Mouse (Mus musculus): ENCODE data around the gene Spesp1.

Spesp1 gene

GRCm38 (mm10) chr9:62245612-62246379, 36.2 kb downstream of the Spesp1 start:
- no peak for DNase-seq

GRCm38 (mm10) chr9:62244612-62245010, 37.4 kb downstream of the Spesp1 start:
- no peak for DNase-seq

GRCm38 (mm10) chr9:62243991-62244611, 37.9 kb downstream of the Spesp1 start:
- peak; percentile 64 to 78 for DNase-seq

GRCm38 (mm10) chr9:62240036-62240435, 42.0 kb downstream of the Spesp1 start:
- DNase-seq = no peak

- no peak for DNase-seq
Measured at GRCm38 (mm10) chr9:62237381-62237980, 44.5 kb downstream of the Spesp1 start.

GRCm38 (mm10) chr9:62235501-62235900, 46.5 kb downstream of the Spesp1 start:
- DNase-seq = no peak

- DNase-seq = no peak
Measured at GRCm38 (mm10) chr9:62232649-62233048, 49.4 kb downstream of the Spesp1 start.

GRCm38 (mm10) chr9:62231046-62231445, 51.0 kb downstream of the Spesp1 start:
- DNase-seq = peak; percentile 50 to 67

- DNase-seq = no peak
Measured at GRCm38 (mm10) chr9:62229985-62230384, 52.0 kb downstream of the Spesp1 start.

GRCm38 (mm10) chr9:62222481-62222880, 59.5 kb downstream of the Spesp1 start:
- no peak for DNase-seq

- DNase-seq = no peak
Measured at GRCm38 (mm10) chr9:62222029-62222428, 60.0 kb downstream of the Spesp1 start.

Data from lung, adult 18-20 months (tissue).